Mouse (Mus musculus): ENCODE data around the gene Slc33a1. TPM values are rescaled to one million over a fixed set of nuclear protein-coding genes. Genes with fewer than 3 reads are reported as not detected.

The Slc33a1 gene
- total RNA-seq, 2 experiments from 2014 or later: 6.8 to 8.2 TPM

- DNase-seq: peak; percentile 66
Observed at GRCm38 (mm10) chr3:63898581-63899308, 65.8 kb downstream of the Slc33a1 start.

GRCm38 (mm10) chr3:63897177-63897576, 67.4 kb downstream of the Slc33a1 start:
- DNase-seq: no peak

DNA sequence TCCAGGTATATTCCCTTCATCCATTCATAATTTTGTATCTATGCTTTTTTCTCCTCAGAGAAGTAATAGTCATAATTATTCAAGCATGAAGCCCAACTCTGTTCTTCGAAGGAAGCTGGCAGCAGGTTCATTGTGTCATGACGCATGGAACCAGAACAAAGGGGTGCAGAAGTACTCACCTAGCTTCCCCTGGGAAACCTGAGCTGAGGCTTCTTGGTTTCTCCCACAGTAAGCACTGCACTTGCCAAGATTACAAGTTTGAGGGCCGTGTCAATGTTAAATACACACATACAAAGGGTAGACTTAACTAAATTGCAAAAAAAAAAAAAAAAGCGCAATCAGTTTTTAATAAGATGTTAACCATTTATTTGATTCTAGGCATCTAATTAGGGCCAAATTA, 68.3 kb downstream of the Slc33a1 start:
- no peak for DNase-seq

GRCm38 (mm10) chr3:63895786-63896185, 68.8 kb downstream of the Slc33a1 start:
- DNase-seq: no peak

DNA sequence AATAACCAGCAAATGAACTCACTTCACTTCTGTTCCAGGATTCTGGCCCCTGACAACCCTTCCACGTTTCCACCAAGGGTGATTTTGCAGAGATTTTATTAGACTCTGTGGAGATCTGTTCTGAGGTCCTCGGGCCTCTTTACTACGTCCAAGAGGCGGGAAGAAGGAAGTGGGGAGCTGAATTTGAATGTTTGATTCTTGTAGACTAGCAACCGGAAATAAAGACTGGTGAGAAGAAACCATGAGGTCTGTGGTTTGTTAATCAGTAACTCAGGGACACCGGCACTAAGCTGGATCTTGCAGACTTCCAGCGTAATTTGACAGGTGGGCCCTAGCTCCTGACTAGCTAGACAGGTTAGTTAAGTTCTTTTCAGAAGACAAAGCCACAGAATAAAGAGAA, 70.9 kb downstream of the Slc33a1 start:
- no peak for DNase-seq

DNA sequence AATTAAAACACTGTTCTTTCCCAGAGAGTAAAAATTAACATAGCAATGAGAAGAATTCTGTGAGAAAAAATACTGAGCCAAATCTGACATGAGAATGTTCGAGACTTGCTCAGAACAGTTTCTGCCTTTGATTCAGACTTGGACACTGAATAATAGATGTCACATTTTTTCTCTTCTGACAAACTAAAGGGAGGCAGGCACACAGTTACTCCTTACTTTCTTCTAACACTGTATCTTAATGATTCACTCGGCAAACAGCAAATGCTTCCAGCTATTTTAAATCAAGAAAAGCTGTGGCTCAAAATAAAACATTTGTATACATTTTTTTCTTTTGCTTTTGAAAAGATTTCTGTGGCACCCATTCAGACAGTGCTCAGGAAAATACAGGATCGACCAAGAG, 72.4 kb downstream of the Slc33a1 start:
- no peak for DNase-seq

Other genes with a start within 250 kb of the Slc33a1 start
- gene Plch1, start 65.3 kb downstream of the Slc33a1 start, total RNA-seq (2021): under 1 TPM; 0.20 to 0.31 TPM
- 1 to 10 TPM; 4.4 to 5.6 TPM for gene E130311K13Rik, start 35.3 kb downstream of the Slc33a1 start, total RNA-seq (2021)
- gene Gmps, start 11.3 kb upstream of the Slc33a1 start, total RNA-seq (2021): 10 to 100 TPM; 16.3 to 16.7 TPM
- gene Vmn2r1, start 116.8 kb upstream of the Slc33a1 start, total RNA-seq (2021): under 1 TPM; 0.28 to 0.32 TPM
- not detected for gene Vmn2r2, start 177.2 kb upstream of the Slc33a1 start, total RNA-seq (2021)

Measured in gastrocnemius, postnatal 10 days (tissue).